Mouse (Mus musculus): ENCODE results near the gene Syce2. TPM values are rescaled to one million over a fixed set of nuclear protein-coding genes. Genes with fewer than 3 reads are reported as not detected.
A peak's percentile ranks its signal among the peaks of the same experiment; 100 is the strongest.
"Not testable (repeated sequence)": the region's sequence is repeated elsewhere in the genome, so short reads cannot be mapped to it uniquely, and the experiment has no call there.

Gene Syce2
- 84.1 and 90.4 TPM in 2 replicates for polyA plus RNA-seq (2015; fragmentation: Nextera tagmentation; extraction: Ambion mirVana)

- no peaks in the 10 kb centered on the region for H3K27me3 ChIP-seq
Measured at GRCm38 (mm10) chr8:84871376-84872308, at the start of gene Syce2. Syce2 (plus strand) TSS chr8:84872111.

GRCm38 (mm10) chr8:84822723-84823122, 49.2 kb upstream of the Syce2 start, which contains the start of gene Dand5:
Dand5 (minus strand) TSS chr8:84822823.
- no peaks in the 10 kb centered on the region for H3K9me3 ChIP-seq (replicated peaks)
- ATAC-seq (ENCODE audit: low read depth), result no peak
- H3K4me2 ChIP-seq, result peak within 1 kb of the TSS; percentile 30
- no peak within 1 kb of the TSS for H3K27ac ChIP-seq
- peaks cover 51% of the 10 kb centered on the region for H3K4me1 ChIP-seq (replicated peaks)
- 74% methylated on average over 3 of the region's 3 CpGs for WGBS (ENCODE audit: insufficient replicate concordance)
- no peak within 1 kb of the TSS for H3K4me3 ChIP-seq (replicated peaks)
- H3K27me3 ChIP-seq, result no peaks in the 10 kb centered on the region
- no peaks in the 10 kb centered on the region for H3K36me3 ChIP-seq
- no peak for DNase-seq
- peak within 1 kb of the TSS; percentile 26; the same call in 1 of the 2 replicates for H3K9ac ChIP-seq

More at GRCm38 (mm10) chr8:84871376-84872308, at the start of gene Syce2:
- H3K9ac ChIP-seq, result peak within 1 kb of the TSS; percentile 82
- no peaks in the 10 kb centered on the region for H3K9me3 ChIP-seq (replicated peaks)
- peak; percentile 82 for DNase-seq
- peaks cover 40% of the 10 kb centered on the region for H3K36me3 ChIP-seq
- H3K27ac ChIP-seq, result peak within 1 kb of the TSS; percentile 86
- peaks cover 48% of the 10 kb centered on the region for H3K4me1 ChIP-seq (replicated peaks)
- H3K4me2 ChIP-seq, result peak within 1 kb of the TSS; percentile 100
- ATAC-seq (ENCODE audit: low read depth), result peak; percentile 72
- peak within 1 kb of the TSS; percentile 70 for H3K4me3 ChIP-seq (replicated peaks)
- WGBS (ENCODE audit: insufficient replicate concordance), result 8% methylated on average over 44 of the region's 46 CpGs

DNA sequence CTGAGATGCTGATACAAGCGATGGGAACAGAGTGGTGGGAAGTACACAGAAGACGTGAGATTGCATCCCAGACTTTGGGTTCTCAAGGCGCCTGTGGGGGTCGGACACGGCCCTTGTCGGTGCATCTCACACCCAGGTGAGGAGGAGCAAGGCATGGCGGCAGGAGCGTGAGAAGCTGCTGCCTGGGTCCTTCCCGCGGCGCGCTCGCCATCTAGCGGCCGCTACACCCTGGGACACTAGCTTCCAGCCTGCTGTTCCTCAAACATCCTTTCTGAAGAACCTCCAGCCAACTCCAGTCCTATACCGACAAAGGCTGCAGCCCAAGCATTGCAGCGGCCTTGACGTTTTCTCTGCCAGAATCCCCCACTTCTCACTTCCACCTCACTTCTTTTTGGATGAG, 48.3 kb upstream of the Syce2 start:
- peak; percentile 60 for ATAC-seq (ENCODE audit: low read depth)
- DNase-seq, result peak; percentile 65
- Histone ChIP-seq H3K9me3 (replicated peaks) (no peaks in the 10 kb centered on the region), H3K27me3 (no peaks in the 10 kb centered on the region), H3K4me3 (replicated peaks) (no peak overlapping the region), H3K27ac (no peak overlapping the region; the same call in 1 of the 2 replicates), H3K4me2 (peak overlapping the region; percentile 30), H3K36me3 (no peaks in the 10 kb centered on the region), H3K9ac (peak overlapping the region; percentile 26; the same call in 1 of the 2 replicates), H3K4me1 (replicated peaks) (peaks cover 52% of the 10 kb centered on the region)
- under 1% methylated on average over 18 of the region's 18 CpGs for WGBS (ENCODE audit: insufficient replicate concordance)

- peak overlapping the region; percentile 56 for H3K9ac ChIP-seq
- H3K9me3 ChIP-seq (replicated peaks), result no peaks in the 10 kb centered on the region
- peaks cover 64% of the 10 kb centered on the region for H3K4me1 ChIP-seq (replicated peaks)
- ATAC-seq (ENCODE audit: low read depth), result peak; percentile 57
- 23% methylated on average over 4 of the region's 4 CpGs for WGBS (ENCODE audit: insufficient replicate concordance)
- no peaks in the 10 kb centered on the region for H3K27me3 ChIP-seq
- DNase-seq, result no peak
- peak overlapping the region; percentile 48 for H3K4me2 ChIP-seq
- H3K27ac ChIP-seq, result peak overlapping the region; percentile 74
- no peak overlapping the region for H3K4me3 ChIP-seq (replicated peaks)
- peaks cover 7% of the 10 kb centered on the region for H3K36me3 ChIP-seq
Measured at GRCm38 (mm10) chr8:84825636-84826035, 46.3 kb upstream of the Syce2 start.

- not testable (repeated sequence) for H3K27me3 ChIP-seq; H3K9me3 ChIP-seq (replicated peaks); H3K4me2 ChIP-seq; H3K4me3 ChIP-seq (replicated peaks); DNase-seq; H3K36me3 ChIP-seq
- peaks cover 69% of the 10 kb centered on the region for H3K4me1 ChIP-seq (replicated peaks)
- peak overlapping the region; percentile 52; the same call in 1 of the 2 replicates for H3K9ac ChIP-seq
- 0 out of 2 replicates have a peak, but pooled peaks have one; percentile 30 for ATAC-seq (ENCODE audit: low read depth)
- 44% methylated on average over 2 of the region's 2 CpGs for WGBS (ENCODE audit: insufficient replicate concordance)
- H3K27ac ChIP-seq, result peak overlapping the region; percentile 74
Measured at GRCm38 (mm10) chr8:84826518-84826917, 45.4 kb upstream of the Syce2 start.

- Histone ChIP-seq H3K36me3 (peaks cover 39% of the 10 kb centered on the region), H3K4me2 (peak within 1 kb of the TSS; percentile 77), H3K9me3 (replicated peaks) (no peaks in the 10 kb centered on the region), H3K27me3 (no peaks in the 10 kb centered on the region), H3K4me3 (replicated peaks) (peak within 1 kb of the TSS; percentile 97), H3K4me1 (replicated peaks) (peaks cover 72% of the 10 kb centered on the region), H3K27ac (peak within 1 kb of the TSS; percentile 98), H3K9ac (peak within 1 kb of the TSS; percentile 96)
- DNase-seq (peak; percentile 77), ATAC-seq (ENCODE audit: low read depth) (no peak; the same call in 1 of the 2 replicates)
- WGBS (ENCODE audit: insufficient replicate concordance), result 26% methylated on average over 11 of the region's 11 CpGs
Measured at GRCm38 (mm10) chr8:84831490-84831889, 40.4 kb upstream of the Syce2 start, which contains the start of gene Gadd45gip1. Gadd45gip1 (plus strand) TSS chr8:84831522.

DNA sequence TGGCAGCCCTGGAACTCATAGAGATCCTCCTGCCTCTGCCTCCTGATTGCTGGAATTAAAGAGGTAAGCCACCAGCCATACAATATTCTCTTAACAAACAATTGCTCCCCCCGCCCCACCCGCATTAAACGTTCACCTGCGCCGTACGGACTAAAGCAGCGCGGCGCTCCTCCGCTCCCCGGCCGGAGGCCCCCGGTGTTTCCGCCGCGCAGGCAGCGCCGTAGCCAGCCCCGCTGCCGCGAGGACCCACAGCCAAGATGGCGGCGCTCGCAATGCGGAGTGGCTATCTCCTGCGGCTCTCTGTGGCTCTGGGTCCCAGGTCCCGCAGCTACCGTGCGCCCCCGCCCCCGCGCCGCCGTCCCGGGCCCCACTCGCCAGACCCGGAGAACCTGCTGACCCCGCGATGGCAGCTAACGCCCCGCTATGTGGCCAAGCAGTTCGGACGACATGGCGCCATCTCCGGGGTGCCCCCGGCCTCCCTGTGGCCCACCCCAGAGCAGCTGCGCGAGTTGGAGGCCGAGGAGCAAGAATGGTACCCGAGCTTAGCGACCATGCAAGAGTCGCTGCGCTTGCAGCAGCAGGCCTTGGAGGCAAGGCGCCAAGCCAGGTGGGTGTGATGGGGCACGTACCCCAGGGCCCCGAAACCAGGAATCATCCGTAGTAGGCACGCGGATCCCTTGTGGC, 39.7 kb upstream of the Syce2 start:
- Histone ChIP-seq H3K4me3 (replicated peaks) (peak overlapping the region; percentile 97), H3K9me3 (replicated peaks) (no peaks in the 10 kb centered on the region), H3K9ac (peak overlapping the region; percentile 96), H3K27me3 (no peaks in the 10 kb centered on the region), H3K4me2 (peak overlapping the region; percentile 77), H3K36me3 (peaks cover 46% of the 10 kb centered on the region), H3K27ac (peak overlapping the region; percentile 98), H3K4me1 (replicated peaks) (peaks cover 72% of the 10 kb centered on the region)
- ATAC-seq (ENCODE audit: low read depth) (peak; percentile 81), DNase-seq (peak; percentile 83)
- under 1% methylated on average over 59 of the region's 59 CpGs for WGBS (ENCODE audit: insufficient replicate concordance)

DNA sequence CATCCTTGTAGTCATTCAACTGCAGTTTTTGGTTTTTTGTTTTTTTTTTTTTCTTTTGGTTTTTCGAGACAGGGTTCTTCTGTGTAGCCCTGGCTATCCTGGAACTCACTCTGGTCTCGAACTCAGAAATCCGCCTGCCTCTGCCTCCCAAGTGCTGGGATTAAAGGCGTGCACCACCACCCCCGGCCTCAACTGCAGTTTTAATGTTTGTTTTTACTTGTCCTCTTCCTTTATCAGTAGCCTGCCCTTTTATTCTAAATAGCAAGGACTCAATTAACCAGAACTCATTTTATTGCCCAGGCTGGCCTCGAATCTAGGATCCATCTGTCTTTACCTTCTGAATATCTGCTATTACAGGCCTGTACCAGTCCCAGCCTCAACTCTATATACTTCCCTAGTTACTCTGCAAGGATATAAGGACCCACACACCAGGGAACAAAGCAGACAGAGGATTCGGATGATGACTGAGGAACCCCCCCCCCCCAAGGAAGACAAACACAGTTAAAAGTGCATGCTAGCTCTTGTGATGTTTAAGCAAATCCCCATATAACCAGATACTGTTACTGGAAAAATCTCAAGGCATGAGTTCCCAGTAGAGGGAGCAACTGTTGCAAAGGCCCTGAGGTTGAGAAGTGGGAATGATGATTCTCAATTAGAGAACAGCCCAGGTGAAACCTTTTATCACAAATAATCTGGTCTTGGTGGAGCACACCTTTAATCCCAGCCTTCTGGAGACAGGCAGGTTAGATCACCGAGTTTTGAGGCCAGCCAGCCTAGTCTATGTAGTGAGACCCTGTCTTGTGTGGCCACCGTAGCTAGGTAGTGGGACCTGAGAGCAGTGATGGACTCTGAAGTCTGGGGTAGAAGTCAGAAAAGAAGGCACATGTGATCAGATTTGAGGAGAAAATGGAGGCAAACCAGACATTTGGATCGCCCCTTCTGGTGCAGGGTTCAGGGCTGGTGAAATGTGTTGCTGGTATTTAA, 38.9 kb upstream of the Syce2 start:
- H3K9ac ChIP-seq, result peak overlapping the region; percentile 96
- H3K9me3 ChIP-seq (replicated peaks), result no peaks in the 10 kb centered on the region
- H3K4me1 ChIP-seq (replicated peaks), result peaks cover 76% of the 10 kb centered on the region
- WGBS (ENCODE audit: insufficient replicate concordance), result 38% methylated on average over 10 of the region's 10 CpGs
- peak overlapping the region; percentile 98 for H3K27ac ChIP-seq
- peak overlapping the region; percentile 77 for H3K4me2 ChIP-seq
- no peaks in the 10 kb centered on the region for H3K27me3 ChIP-seq
- H3K36me3 ChIP-seq, result peaks cover 55% of the 10 kb centered on the region
- no peak for DNase-seq
- ATAC-seq (ENCODE audit: low read depth), result no peak
- peak overlapping the region; percentile 97 for H3K4me3 ChIP-seq (replicated peaks)

- Histone ChIP-seq H3K4me3 (replicated peaks) (peak overlapping the region; percentile 97), H3K9me3 (replicated peaks) (no peaks in the 10 kb centered on the region), H3K36me3 (peaks cover 62% of the 10 kb centered on the region), H3K27me3 (no peaks in the 10 kb centered on the region), H3K4me2 (peak overlapping the region; percentile 77), H3K27ac (peak overlapping the region; percentile 98), H3K9ac (peak overlapping the region; percentile 96), H3K4me1 (replicated peaks) (peaks cover 82% of the 10 kb centered on the region)
- no peak for DNase-seq
- 82% methylated on average over 19 of the region's 19 CpGs for WGBS (ENCODE audit: insufficient replicate concordance)
- no peak for ATAC-seq (ENCODE audit: low read depth)
Measured at GRCm38 (mm10) chr8:84834002-84834865, 37.7 kb upstream of the Syce2 start.

Data from liver, embryonic 13.5 days (tissue).